Mouse (Mus musculus): ENCODE data around the gene Kcnn3.

DNA sequence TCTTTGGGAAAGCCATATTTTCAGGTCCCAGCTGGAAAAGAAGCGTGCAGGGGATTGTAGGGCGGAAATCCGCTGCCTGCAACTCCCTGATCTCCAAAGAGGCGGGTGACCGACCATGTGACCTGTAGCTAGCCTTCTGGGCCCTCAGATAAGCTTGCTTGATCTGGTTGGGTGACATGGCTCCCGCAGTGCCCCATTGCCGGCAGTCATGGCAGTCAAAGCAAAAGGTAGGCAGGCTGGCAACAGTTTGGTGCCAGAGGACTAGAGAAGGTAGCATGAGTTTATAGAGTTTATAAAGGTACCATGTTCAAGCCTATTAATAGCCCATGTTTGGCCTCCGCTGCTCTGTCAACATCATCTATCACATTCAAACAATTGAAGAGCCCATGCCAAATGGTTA lies 33.5 kb downstream of the Kcnn3 start:
- TF ChIP-seq CTCF (IDR thresholded peaks at IDR 0.05; ENCODE audit: extremely low read depth, insufficient read depth, low read length) (no peak), POLR2A (IDR thresholded peaks at IDR 0.05; ENCODE audit: extremely low read depth, insufficient read depth, low read length) (no peak)
